Mouse (Mus musculus) adrenal gland, postnatal 25 days (tissue): ENCODE measurements at regions not wholly inside any gene's neighbourhood (a gene's known extent, or its start where the extent isn't known, plus 50 kb on each side); places are given as distances from the start of the nearest gene placed in this dataset.
"Not testable (repeated sequence)": the region's sequence is repeated elsewhere in the genome, so short reads cannot be mapped to it uniquely, and the experiment has no call there.

Experiments
- DNase-seq: peaks from one replicate; pipeline ENCODE4 v3.0.0; 2021; ENCODE audit warnings: mixed read lengths

GRCm38 (mm10) chr17:55036142-55036541, 409.0 kb upstream of the St6gal2 start:
- peak; percentile 2 for DNase-seq

GRCm38 (mm10) chr17:55040216-55040615, 405.0 kb upstream of the St6gal2 start:
- DNase-seq: not testable (repeated sequence)

- no peak for DNase-seq
Measured at GRCm38 (mm10) chr17:55068420-55068819, 376.8 kb upstream of the St6gal2 start.

- DNase-seq: no peak
Measured at GRCm38 (mm10) chr17:55083357-55084099, 361.7 kb upstream of the St6gal2 start.

- no peak for DNase-seq
Measured at GRCm38 (mm10) chr17:55090661-55091252, 354.4 kb upstream of the St6gal2 start.

GRCm38 (mm10) chr17:55103470-55103869, 341.7 kb upstream of the St6gal2 start:
- DNase-seq: no peak

- DNase-seq: peak; percentile 41
Measured at GRCm38 (mm10) chr17:55124846-55125245, 320.3 kb upstream of the St6gal2 start.

- not testable (repeated sequence) for DNase-seq
Measured at GRCm38 (mm10) chr17:55130100-55130499, 315.1 kb upstream of the St6gal2 start.
